Mouse (Mus musculus) myocyte (in vitro differentiated cells): ENCODE measurements around the gene Znrf1.

Experiments
- E2F4 ChIP-seq: IDR thresholded peaks from one replicate; pipeline ENCODE4 v1.6.1; 2011; ENCODE audit warnings: mild to moderate bottlenecking, control low read depth, moderate library complexity; ENCODE audit not compliant: insufficient read depth
- POLR2A ChIP-seq: IDR thresholded peaks from one replicate; pipeline ENCODE4 v1.6.1; 2011; ENCODE audit warnings: low read depth, mild to moderate bottlenecking, control low read depth, moderate library complexity; ENCODE audit not compliant: insufficient read length
- TCF12 ChIP-seq: IDR thresholded peaks from one replicate; pipeline ENCODE4 v1.6.1; 2011; ENCODE audit warnings: mild to moderate bottlenecking, control low read depth; ENCODE audit not compliant: poor library complexity, insufficient read depth, severe bottlenecking

DNA sequence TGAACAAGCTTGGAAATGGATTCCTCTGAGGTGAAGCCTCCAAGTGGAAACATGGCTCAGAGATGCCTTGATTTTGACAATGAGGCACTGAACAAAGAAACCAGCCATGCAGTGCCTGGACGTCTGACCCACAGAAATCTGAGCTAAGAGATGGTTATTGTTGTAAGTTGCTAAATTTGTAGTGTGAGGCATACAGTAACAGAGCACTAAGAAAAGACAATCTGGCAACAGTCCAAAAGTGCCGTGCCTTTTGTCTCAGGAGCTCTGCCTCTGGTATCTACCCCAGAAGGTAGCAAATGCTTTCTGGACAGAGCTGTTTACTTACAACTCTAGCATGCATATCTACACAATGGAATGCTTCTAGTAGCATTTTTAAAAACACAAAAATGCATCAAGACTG is 27.3 kb upstream of the Znrf1 start:
- no peak for TF ChIP-seq E2F4
- TF ChIP-seq POLR2A: no peak
- TF ChIP-seq TCF12: no peak
